Mouse (Mus musculus): ENCODE measurements around the gene Ddx47.

Gene Ddx47

GRCm38 (mm10) chr6:135068221-135068620 lies 56.8 kb downstream of the Ddx47 start:
- in situ Hi-C loops (cut with MboI, MseI), result no loop called here

DNA sequence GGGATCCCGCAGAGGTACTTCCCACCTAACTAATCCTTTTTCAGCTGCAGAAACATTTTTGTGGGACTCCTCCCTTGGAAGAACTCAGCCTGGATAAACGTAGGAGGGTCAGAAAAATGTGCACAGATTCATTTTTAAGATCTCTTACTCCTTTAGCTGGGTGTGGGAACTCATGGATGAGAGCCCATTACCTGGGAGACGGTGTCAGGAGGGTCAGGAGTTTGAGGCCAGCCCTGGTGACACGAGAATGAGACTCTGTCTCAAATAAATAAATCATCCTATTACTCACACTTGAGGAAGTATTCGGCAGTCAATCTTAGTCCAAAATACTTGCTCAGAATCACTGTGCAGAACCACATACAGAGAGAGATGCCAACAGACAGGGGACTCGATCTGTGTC lies 58.4 kb downstream of the Ddx47 start:
- in situ Hi-C loops (cut with MboI, MseI), result loop anchor here in 1 of 2 experiments (5.0 kb wide), 1 partner anchor 43 kb away; no protein-coding TSS in a partner anchor

DNA sequence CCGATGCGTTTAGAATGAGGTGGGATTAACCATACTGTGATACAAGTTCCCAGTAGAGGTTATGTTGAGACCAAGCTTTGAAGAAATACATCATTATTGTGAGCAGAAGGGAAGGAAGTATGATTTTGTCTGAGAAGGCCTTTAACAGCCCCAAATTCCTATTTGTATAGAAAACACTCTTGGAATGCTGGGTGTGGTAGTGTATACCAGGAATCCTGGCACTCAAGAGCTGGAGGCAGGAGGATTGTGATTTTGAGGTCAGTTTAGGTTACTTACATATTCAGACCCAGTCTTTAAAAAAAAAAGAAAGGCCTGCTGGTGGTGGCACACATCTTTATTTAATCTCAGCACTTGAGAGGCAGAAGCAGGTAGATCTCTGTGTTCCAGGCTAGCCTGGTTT lies 58.9 kb downstream of the Ddx47 start:
- in situ Hi-C loops (cut with MboI, MseI), result loop anchor here in 1 of 2 experiments (5.0 kb wide), 1 partner anchor 43 kb away; no protein-coding TSS in a partner anchor

Measured in T-helper 17 cell (primary cell).